Mouse (Mus musculus): ENCODE results near the gene Zc2hc1b. TPM values are rescaled to one million over a fixed set of nuclear protein-coding genes. Genes with fewer than 3 reads are reported as not detected.

Zc2hc1b gene
- not detected in 2 replicates for polyA plus RNA-seq (2012; rRNA removed)

GRCm38 (mm10) chr10:13177973-13178624 is at the start of gene Zc2hc1b:
Gene Zc2hc1b, minus strand, starts transcription at chr10:13178023.
- no peak for DNase-seq
- H3K4me3 ChIP-seq (replicated peaks; ENCODE audit: extremely low read depth, low read depth, low read length), result no peak within 1 kb of the TSS
- 74% methylated on average over 7 of the region's 7 CpGs for WGBS
- no peaks in the 10 kb centered on the region for H3K4me1 ChIP-seq (ENCODE audit: control insufficient read depth, insufficient read depth, low read length)
- TF ChIP-seq POLR2A (IDR thresholded peaks at IDR 0.05; ENCODE audit: borderline replicate concordance, extremely low read depth, low read depth, low read length), result no peak
- no peak for TF ChIP-seq CTCF (IDR thresholded peaks at IDR 0.05; ENCODE audit: insufficient read depth, low read length)

DNA sequence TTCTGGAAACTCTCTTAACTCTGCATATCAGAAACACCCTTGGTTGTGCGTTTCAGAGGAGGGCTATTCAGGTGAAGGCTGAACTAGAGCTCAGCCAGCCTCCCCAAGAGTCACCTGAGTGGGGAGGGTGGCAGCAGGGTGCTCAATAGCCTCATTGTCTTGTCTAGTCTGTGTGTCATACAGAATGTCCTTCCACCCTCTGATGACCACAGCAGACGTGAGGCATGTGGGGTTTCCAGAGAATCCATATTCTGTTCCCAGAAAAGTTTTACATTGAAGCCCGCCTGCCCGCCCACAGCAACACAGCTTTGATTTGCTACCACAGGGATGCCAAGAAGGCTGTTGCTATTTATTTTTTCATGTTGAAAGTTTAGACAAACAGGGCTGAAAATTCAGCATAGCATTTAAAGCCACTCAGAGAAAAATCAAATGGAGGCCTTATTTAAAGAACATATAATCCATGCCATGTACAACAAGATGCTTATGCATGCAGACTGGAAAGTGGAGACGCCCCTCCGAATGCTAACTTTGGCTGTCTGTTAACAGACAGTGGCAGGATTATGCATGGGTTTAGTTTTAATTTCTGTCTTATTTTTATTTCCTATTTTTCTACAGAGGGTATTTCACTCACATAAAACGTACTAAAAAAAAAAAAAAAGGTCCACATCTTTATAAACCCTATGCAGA is 47.7 kb upstream of the Zc2hc1b start:
- no peak for DNase-seq
- no peak overlapping the region for H3K4me3 ChIP-seq (replicated peaks; ENCODE audit: extremely low read depth, low read depth, low read length)
- TF ChIP-seq CTCF (IDR thresholded peaks at IDR 0.05; ENCODE audit: insufficient read depth, low read length), result no peak
- TF ChIP-seq POLR2A (IDR thresholded peaks at IDR 0.05; ENCODE audit: borderline replicate concordance, extremely low read depth, low read depth, low read length), result no peak
- no peaks in the 10 kb centered on the region for H3K4me1 ChIP-seq (ENCODE audit: control insufficient read depth, insufficient read depth, low read length)
- WGBS, result 89% methylated on average over 7 of the region's 7 CpGs

DNA sequence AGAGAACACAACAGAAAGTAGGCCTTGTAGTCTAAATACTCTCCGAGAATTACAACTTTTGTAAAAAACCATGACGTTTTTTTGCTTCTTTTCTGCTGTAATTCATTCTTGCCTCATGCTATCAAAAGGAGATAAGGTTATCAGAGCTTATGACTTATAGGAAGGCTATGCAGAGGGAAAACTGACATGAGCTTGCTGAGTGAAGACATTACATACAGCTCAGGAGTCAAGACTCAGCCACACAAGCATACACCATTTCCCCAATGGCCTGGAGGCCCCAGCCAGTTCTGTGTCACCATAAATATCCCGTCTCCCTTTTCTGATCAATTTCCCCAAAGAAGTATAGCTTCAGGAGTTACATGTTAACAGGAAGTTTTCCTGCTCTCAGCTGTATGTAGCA is 44.3 kb upstream of the Zc2hc1b start:
- DNase-seq, result no peak
- 82% methylated on average over 3 of the region's 3 CpGs for WGBS
- Histone ChIP-seq H3K4me1 (ENCODE audit: control insufficient read depth, insufficient read depth, low read length) (no peaks in the 10 kb centered on the region), H3K4me3 (replicated peaks; ENCODE audit: extremely low read depth, low read depth, low read length) (no peak overlapping the region)
- TF ChIP-seq CTCF (IDR thresholded peaks at IDR 0.05; ENCODE audit: insufficient read depth, low read length) (no peak), POLR2A (IDR thresholded peaks at IDR 0.05; ENCODE audit: borderline replicate concordance, extremely low read depth, low read depth, low read length) (no peak)

DNA sequence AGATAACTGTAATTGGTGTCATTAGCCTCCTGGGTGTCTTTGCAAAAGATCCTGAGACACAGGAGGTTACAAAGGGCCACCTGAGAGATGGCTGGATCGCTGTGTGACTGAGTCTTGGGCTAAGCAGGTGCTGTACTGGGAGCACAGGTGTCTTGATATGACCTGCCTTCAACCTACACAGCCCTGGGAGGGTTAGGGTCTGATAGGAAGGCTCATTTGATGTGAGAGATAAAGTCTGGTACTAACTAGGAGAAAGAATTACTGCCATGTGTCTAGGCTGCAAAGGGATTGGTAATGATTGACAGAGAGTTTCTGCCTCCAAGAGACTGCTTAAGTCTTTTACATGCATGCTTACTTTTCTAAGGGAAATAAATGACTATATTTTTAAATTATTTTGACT is 42.2 kb upstream of the Zc2hc1b start:
- no peak for TF ChIP-seq POLR2A (IDR thresholded peaks at IDR 0.05; ENCODE audit: borderline replicate concordance, extremely low read depth, low read depth, low read length)
- no peak for TF ChIP-seq CTCF (IDR thresholded peaks at IDR 0.05; ENCODE audit: insufficient read depth, low read length)
- 66% methylated on average over 1 of the region's 1 CpGs for WGBS
- H3K4me3 ChIP-seq (replicated peaks; ENCODE audit: extremely low read depth, low read depth, low read length), result no peak overlapping the region
- no peaks in the 10 kb centered on the region for H3K4me1 ChIP-seq (ENCODE audit: control insufficient read depth, insufficient read depth, low read length)
- no peak for DNase-seq

DNA sequence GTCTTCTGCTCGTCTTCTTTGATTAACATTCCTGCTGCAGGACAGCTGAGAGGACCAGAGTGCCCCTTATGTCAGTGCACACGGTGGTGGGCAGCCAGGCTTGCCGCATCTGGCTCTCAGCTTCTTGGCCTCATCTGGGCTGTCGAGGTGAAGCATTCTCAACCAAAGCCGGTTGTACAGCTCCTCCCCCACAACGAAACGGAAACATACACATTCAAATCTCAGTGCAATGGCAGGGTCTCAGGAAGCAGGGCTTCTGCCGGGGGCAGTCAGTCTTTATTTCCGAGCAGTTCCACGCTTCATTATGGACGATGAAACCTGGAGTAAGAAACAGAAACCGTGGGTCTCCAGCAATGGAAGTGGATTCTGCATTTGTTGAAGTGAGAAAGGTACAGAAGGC is 36.1 kb upstream of the Zc2hc1b start:
- Histone ChIP-seq H3K4me3 (replicated peaks; ENCODE audit: extremely low read depth, low read depth, low read length) (no peak overlapping the region), H3K4me1 (ENCODE audit: control insufficient read depth, insufficient read depth, low read length) (no peaks in the 10 kb centered on the region; the same call in 1 of the 2 replicates)
- 57% methylated on average over 12 of the region's 12 CpGs for WGBS
- no peak for TF ChIP-seq POLR2A (IDR thresholded peaks at IDR 0.05; ENCODE audit: borderline replicate concordance, extremely low read depth, low read depth, low read length)
- no peak for TF ChIP-seq CTCF (IDR thresholded peaks at IDR 0.05; ENCODE audit: insufficient read depth, low read length)
- no peak for DNase-seq

DNA sequence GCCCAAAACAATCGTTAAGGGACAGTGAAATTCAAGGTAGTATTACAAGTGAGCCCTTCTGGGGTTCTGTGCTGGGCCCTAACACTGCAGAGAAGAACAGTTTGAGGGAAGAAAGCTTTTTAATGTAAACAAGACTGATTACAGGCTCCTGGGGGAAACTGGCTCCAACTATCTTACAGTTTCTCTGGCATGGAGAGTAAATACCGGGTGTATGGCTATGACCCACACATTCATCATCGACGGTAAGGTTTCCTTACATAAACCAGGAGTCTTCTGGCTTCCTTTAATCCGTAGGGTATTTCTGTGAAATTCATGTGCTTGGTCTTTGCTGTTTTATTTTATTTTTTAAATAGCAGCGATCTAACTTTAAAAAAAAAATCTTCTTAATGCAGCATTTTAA is 35.0 kb upstream of the Zc2hc1b start:
- TF ChIP-seq CTCF (IDR thresholded peaks at IDR 0.05; ENCODE audit: insufficient read depth, low read length), result no peak
- TF ChIP-seq POLR2A (IDR thresholded peaks at IDR 0.05; ENCODE audit: borderline replicate concordance, extremely low read depth, low read depth, low read length), result no peak
- Histone ChIP-seq H3K4me1 (ENCODE audit: control insufficient read depth, insufficient read depth, low read length) (no peaks in the 10 kb centered on the region; the same call in 1 of the 2 replicates), H3K4me3 (replicated peaks; ENCODE audit: extremely low read depth, low read depth, low read length) (no peak overlapping the region)
- WGBS, result 65% methylated on average over 6 of the region's 6 CpGs
- DNase-seq, result no peak

GRCm38 (mm10) chr10:13212326-13212725 is 34.5 kb upstream of the Zc2hc1b start:
- no peaks in the 10 kb centered on the region; the same call in 1 of the 2 replicates for H3K4me1 ChIP-seq (ENCODE audit: control insufficient read depth, insufficient read depth, low read length)
- DNase-seq, result peak; percentile 12
- no peak overlapping the region for H3K4me3 ChIP-seq (replicated peaks; ENCODE audit: extremely low read depth, low read depth, low read length)
- no peak for TF ChIP-seq CTCF (IDR thresholded peaks at IDR 0.05; ENCODE audit: insufficient read depth, low read length)
- no peak for TF ChIP-seq POLR2A (IDR thresholded peaks at IDR 0.05; ENCODE audit: borderline replicate concordance, extremely low read depth, low read depth, low read length)
- WGBS, result 71% methylated on average over 9 of the region's 9 CpGs

DNA sequence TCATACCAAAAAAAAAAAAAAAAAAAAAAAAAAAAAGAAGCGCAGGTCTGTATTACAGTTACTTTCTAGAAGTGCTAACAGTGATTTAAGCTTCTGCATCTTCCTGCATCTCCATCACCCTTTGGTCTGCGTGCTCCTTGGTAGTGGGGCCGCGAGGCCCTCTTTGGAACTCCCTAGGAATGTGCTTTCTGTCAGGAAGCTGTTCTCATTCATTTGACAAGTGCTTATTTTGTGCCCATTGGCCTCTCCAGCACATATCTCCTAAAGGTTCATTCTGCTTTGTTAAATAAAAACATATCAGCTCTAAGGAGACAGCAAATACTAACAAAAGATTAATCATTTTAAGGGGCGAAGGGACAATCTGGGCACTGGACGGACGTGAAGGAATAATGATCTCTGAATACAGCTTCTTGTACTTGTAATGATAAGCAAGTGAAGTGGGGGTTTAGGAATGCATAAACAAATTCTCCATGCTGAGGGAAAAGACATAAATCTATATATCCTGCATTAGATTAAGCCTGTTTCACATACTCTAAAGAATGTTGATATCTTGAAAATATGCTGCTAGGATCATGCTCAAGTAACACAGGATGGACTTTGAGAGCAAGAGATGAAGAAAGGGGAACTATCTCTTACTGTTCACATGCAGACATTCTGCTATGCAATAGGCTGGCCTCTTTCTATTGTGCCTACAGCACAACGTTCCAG is 32.3 kb upstream of the Zc2hc1b start:
- Histone ChIP-seq H3K4me1 (ENCODE audit: control insufficient read depth, insufficient read depth, low read length) (no peaks in the 10 kb centered on the region; the same call in 1 of the 2 replicates), H3K4me3 (replicated peaks; ENCODE audit: extremely low read depth, low read depth, low read length) (no peak overlapping the region)
- WGBS, result 31% methylated on average over 8 of the region's 8 CpGs
- TF ChIP-seq CTCF (IDR thresholded peaks at IDR 0.05; ENCODE audit: insufficient read depth, low read length) (no peak), POLR2A (IDR thresholded peaks at IDR 0.05; ENCODE audit: borderline replicate concordance, extremely low read depth, low read depth, low read length) (no peak)
- DNase-seq, result no peak

GRCm38 (mm10) chr10:13209506-13209905 is 31.7 kb upstream of the Zc2hc1b start:
- no peak for DNase-seq
- TF ChIP-seq POLR2A (IDR thresholded peaks at IDR 0.05; ENCODE audit: borderline replicate concordance, extremely low read depth, low read depth, low read length) (no peak), CTCF (IDR thresholded peaks at IDR 0.05; ENCODE audit: insufficient read depth, low read length) (no peak)
- Histone ChIP-seq H3K4me1 (ENCODE audit: control insufficient read depth, insufficient read depth, low read length) (no peaks in the 10 kb centered on the region; the same call in 1 of the 2 replicates), H3K4me3 (replicated peaks; ENCODE audit: extremely low read depth, low read depth, low read length) (no peak overlapping the region)
- WGBS, result 68% methylated on average over 3 of the region's 3 CpGs
